Mouse (Mus musculus) right cerebral cortex, adult 2 months (tissue): ENCODE results near the gene Casz1.
A peak's percentile ranks its signal among the peaks of the same experiment; 100 is the strongest.

Source experiments
- DNase-seq, 2 experiments: peaks; one replicate each; pipeline ENCODE4 v3.0.0; 2021 to 2022; ENCODE audit warnings: low spot score in 2 of 2

Gene Casz1

GRCm38 (mm10) chr4:148935211-148935610 lies 131.0 kb downstream of the Casz1 start:
- no peak for DNase-seq

GRCm38 (mm10) chr4:148936111-148936510 lies 131.9 kb downstream of the Casz1 start:
- no peak for DNase-seq

GRCm38 (mm10) chr4:148936727-148937126 lies 132.5 kb downstream of the Casz1 start:
- no peak for DNase-seq

- no peak for DNase-seq
Observed at GRCm38 (mm10) chr4:148938546-148938945, 134.3 kb downstream of the Casz1 start.

- no peak for DNase-seq
Observed at GRCm38 (mm10) chr4:148940674-148941211, 136.5 kb downstream of the Casz1 start.

GRCm38 (mm10) chr4:148941321-148941720 lies 137.1 kb downstream of the Casz1 start:
- no peak for DNase-seq

GRCm38 (mm10) chr4:148943099-148943498 lies 138.9 kb downstream of the Casz1 start:
- no peak for DNase-seq

GRCm38 (mm10) chr4:148945476-148945881 lies 141.2 kb downstream of the Casz1 start:
- DNase-seq: peak; percentile 35 to 54

GRCm38 (mm10) chr4:148946071-148946470 lies 141.8 kb downstream of the Casz1 start:
- no peak for DNase-seq

GRCm38 (mm10) chr4:148947833-148948388 lies 143.7 kb downstream of the Casz1 start:
- DNase-seq: no peak

- no peak for DNase-seq
Observed at GRCm38 (mm10) chr4:148950487-148950886, 146.3 kb downstream of the Casz1 start.

- peak; percentile 59 to 60 for DNase-seq
Observed at GRCm38 (mm10) chr4:148950932-148951650, 146.9 kb downstream of the Casz1 start.

GRCm38 (mm10) chr4:148951821-148952291 lies 147.6 kb downstream of the Casz1 start:
- peak; percentile 50 to 58 for DNase-seq

- peak in 1 of 2 experiments; percentile 35 for DNase-seq
Observed at GRCm38 (mm10) chr4:148952328-148953222, 148.3 kb downstream of the Casz1 start.

GRCm38 (mm10) chr4:148955131-148955813 lies 151.0 kb downstream of the Casz1 start:
- DNase-seq: no peak

GRCm38 (mm10) chr4:148960011-148960410 lies 155.8 kb downstream of the Casz1 start:
- DNase-seq: no peak

GRCm38 (mm10) chr4:148961081-148961480 lies 156.9 kb downstream of the Casz1 start:
- DNase-seq: no peak

- no peak for DNase-seq
Observed at GRCm38 (mm10) chr4:148962096-148962495, 157.9 kb downstream of the Casz1 start.

- DNase-seq: no peak
Observed at GRCm38 (mm10) chr4:148964541-148965310, 160.5 kb downstream of the Casz1 start.

GRCm38 (mm10) chr4:148966132-148966531 lies 161.9 kb downstream of the Casz1 start:
- DNase-seq: peak; percentile 58 to 72

- no peak for DNase-seq
Observed at GRCm38 (mm10) chr4:148968859-148969258, 164.6 kb downstream of the Casz1 start.
